Mouse (Mus musculus) urinary bladder, postnatal 10 days (tissue): ENCODE results near the gene Mindy4.

Experiments
- DNase-seq: peaks from one replicate; pipeline ENCODE4 v3.0.0; 2022; ENCODE audit warnings: low spot score

The Mindy4 gene

DNA sequence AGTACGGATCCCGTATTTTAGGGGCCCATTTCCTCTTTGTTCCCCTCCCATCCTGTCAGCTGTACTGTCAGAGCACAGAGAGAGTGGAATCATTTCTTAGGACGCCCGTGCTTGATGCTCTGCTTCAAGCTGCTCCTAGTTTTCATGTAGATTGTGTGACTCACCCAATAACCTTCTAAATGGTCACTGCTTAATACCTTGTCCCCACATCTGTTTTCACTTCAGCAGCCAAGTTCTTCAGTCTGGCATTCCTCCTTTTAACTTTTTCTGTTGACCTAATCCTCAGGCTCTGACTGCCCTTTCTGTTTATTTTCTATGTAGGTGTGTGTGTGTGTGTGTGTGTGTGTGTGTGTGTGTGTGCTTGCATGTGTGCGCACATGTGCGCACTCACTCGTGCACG lies 4.6 kb downstream of the Mindy4 start:
- DNase-seq = no peak

DNA sequence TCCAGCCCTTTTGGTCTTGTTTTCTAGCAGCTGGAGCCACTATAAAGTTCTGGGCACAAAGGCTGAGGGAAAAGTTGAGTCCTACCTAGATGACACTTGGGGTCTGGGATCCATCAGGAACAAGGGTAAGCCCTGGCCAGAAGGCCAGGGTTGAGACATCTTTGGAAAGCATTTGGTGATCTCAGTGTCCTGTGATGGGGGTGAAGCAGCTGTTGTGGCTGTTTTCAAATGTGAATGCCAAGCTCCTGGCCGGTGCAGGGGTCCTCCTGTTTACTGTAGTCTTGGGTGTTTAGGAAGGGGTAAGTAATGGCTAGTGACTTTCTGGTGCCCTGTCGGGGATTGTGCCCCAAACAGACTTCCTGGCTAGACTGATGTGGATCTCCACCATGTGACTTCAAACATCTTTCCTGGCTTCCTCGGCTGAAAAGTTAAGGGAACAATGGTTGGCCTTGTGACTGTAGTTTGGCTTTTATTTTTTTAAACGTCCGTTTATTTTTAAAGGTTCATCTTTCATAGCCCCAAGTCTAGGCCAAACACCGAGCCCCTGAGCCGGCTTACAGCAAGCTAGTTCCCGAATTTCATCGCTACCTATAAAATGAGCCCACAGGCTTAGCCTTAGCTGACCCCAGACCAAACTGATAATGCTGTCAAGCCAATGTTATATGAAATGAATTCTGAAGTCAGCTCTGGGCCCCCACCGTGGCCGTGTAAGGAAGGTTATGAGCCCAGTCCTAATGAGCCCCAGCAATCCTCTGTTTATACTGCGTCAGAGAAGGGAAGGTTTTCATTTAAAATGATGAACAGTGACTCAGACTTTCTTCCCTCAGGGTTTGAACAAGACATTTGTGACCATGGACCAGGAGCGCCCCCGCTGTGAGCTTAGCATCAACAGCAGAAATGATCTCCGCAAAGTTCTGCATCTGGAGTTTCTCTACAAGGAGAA lies 7.5 kb downstream of the Mindy4 start:
- no peak for DNase-seq

DNA sequence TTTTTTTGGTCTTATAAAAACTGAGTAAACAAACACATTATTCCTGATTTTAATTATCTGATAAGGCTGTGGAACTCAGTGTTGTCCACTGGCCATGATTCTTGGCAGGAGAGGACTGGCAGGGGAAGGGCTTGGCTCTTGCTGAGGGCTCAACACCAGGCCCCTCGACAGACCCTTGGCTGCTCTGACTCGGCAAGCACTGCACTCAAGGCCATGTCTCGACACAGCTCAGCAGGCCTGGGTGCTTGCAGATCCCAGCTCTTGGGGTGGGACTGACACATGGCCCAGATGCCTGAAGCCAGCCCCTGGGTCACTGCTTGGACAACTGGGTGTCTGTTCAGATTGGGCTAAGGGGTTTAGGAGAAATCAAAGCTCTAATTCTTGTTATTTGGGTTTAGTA lies 11.4 kb downstream of the Mindy4 start:
- DNase-seq = no peak

GRCm38 (mm10) chr6:55218232-55218631 lies 15.0 kb downstream of the Mindy4 start:
- no peak for DNase-seq

- DNase-seq = no peak
Measured at GRCm38 (mm10) chr6:55223986-55224385, 20.8 kb downstream of the Mindy4 start.

- no peak for DNase-seq
Measured at GRCm38 (mm10) chr6:55230048-55230447, 26.9 kb downstream of the Mindy4 start.

GRCm38 (mm10) chr6:55232101-55232500 lies 28.9 kb downstream of the Mindy4 start:
- no peak for DNase-seq

GRCm38 (mm10) chr6:55232524-55233264 lies 29.5 kb downstream of the Mindy4 start:
- no peak for DNase-seq

DNA sequence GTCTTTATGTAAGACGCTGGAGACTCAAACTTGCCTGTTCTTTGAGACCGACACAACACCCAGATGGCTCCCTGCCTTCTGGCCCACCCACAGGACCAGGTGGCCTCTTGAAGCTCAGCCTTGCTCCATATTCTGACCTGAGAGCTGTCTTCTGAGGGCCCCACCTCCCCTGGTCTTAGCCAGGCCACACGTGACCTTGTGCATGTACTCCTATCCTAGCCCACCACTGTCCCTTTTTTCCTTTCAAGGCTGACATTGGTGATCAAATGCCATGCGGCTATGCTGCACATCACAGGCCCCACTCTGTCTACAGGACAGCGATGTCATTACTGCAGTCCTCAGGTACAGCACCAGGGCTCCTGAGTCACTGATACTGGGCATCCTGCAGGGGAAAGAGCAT lies 30.1 kb downstream of the Mindy4 start:
- no peak for DNase-seq

DNA sequence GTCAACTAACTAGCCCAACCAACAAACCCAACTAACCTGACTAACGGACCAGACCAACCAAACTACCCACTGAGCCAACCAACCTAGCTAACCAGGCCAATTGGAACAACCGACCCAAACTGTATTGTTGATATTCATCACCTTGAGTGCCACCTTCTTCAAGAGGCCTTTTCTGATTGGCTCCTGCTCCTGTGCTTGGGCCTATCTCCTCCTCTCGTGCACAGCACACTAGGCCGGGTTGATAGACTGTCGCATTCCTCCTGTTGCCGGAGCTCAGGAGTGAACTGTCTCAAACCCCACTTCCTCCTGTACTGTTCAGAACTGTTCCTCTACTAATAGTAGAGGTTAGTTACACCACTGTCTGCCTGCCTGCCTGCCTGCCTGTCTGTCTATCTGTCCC lies 31.5 kb downstream of the Mindy4 start:
- DNase-seq = no peak

DNA sequence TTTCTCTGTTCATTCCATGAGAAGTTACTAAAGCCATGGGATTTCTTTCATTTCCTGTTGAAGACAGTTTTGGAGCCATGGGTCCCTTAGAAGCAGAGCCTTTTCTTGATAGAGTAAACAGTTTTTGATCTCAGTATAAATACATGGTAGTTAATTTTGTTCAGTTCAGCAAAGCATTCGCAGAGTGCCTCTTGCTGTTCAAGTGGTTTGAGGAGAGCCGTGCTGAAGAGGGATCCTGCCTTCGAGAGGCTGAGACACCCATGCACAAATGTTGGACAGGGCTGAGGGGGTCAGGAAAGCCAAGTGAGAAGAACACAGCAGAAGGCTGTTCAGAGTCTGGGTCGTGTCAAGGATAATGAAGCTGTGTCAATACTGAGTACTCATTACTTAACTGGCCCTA lies 32.5 kb downstream of the Mindy4 start:
- DNase-seq = no peak

GRCm38 (mm10) chr6:55239931-55240330 lies 36.7 kb downstream of the Mindy4 start:
- DNase-seq = no peak

- no peak for DNase-seq
Measured at GRCm38 (mm10) chr6:55240591-55241260, 37.5 kb downstream of the Mindy4 start.

DNA sequence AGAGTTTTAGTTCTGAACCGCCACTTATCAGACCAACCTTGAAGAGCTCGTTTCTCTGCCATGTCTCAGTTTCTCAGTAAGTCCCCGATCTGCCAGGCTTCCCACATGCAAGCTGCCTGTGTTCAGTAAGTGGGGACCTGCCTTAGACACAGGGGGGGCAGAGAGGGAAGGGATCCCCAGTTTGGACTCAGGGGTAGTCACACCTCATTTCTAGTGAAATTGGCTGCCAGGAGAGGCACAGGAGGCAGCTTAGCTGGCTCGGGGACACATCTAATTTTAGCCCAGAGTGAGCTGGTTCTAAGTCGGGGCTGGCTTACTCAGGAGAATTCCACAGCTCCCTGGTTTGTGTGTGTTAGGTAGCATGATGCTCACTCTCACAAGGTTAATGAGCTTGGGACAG lies 38.3 kb downstream of the Mindy4 start:
- DNase-seq = no peak

GRCm38 (mm10) chr6:55245680-55246079 lies 42.5 kb downstream of the Mindy4 start:
- no peak for DNase-seq

GRCm38 (mm10) chr6:55246441-55246840 lies 43.3 kb downstream of the Mindy4 start:
- no peak for DNase-seq

DNA sequence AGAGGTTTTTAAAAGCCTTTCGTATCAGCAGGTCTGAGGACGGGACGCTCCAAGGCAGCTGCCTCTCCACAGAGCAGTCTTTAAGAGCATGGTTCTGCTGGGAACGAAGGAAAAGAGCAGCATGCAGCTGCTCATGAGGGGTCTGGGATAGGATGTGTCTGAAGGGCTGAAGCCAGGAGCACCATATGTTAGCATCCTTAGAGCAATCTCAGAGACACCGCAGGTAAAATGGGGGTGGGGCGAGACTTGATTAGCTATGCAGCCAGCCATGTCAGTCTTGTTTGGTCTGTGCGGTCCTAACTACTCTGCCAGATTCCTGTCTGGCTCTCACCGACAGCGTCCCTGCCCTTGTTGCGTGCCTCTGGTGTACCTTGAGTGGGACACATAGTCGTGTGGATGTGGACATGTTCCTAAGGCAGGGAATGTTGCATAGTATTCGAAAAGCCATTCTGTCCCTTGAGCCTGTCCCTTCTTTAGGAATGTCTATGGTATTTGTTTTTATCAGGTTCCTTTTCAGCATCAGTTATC lies 43.8 kb downstream of the Mindy4 start:
- DNase-seq = no peak

DNA sequence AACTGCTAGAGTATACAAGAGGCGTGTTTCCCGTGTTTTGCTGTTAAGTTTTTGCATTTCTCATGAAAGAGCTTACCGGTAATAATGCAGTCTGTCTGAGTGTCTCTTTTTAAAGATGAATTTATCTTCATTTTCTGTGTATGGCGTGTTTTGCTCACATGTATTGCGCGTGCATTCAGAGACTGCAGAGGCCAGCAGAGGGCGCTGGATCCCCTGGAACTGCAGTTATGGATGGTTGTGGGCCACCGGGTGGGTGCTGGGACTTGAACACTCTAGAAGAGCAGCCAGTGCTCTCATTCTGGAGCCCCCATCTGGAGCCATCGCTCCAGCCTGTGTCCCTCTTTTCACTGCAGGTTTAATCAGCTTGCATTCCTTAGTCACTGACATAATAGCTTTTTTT lies 46.1 kb downstream of the Mindy4 start:
- no peak for DNase-seq

- no peak for DNase-seq
Measured at GRCm38 (mm10) chr6:55250809-55251208, 47.6 kb downstream of the Mindy4 start.

DNA sequence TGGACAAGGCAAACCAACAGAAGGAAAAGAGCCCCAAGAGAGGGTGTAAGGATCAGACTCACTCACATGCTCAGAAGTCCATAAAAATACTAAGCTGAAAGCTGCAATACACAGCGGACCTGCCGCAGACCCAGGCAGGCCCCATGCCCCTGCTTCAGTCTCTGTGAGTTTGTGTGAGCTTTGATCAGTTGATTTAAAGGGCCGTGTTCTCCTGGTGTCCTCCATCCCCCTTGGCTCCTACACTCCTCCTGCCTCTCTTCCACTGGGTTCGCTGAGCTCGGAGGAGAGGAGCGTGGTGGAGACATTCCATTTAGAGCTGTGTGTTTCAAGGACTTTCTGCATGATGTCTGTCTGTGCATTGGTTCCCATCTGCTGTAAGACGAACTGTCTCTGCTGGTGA lies 48.4 kb downstream of the Mindy4 start:
- no peak for DNase-seq

GRCm38 (mm10) chr6:55252731-55253247 lies 49.6 kb downstream of the Mindy4 start:
- DNase-seq = no peak

GRCm38 (mm10) chr6:55256500-55257191 lies 53.5 kb downstream of the Mindy4 start:
- DNase-seq = no peak
